Mouse (Mus musculus) naive thymus-derived CD4-positive, alpha-beta T cell, adult 2 months (primary cell): ENCODE measurements around the gene Ghrl.
"Not testable (repeated sequence)": the region's sequence is repeated elsewhere in the genome, so short reads cannot be mapped to it uniquely, and the experiment has no call there.

Experiments
- DNase-seq: peaks from one replicate; pipeline ENCODE4 v3.0.0-alpha.2; 2011; ENCODE audit warnings: low read depth

Ghrl gene

DNA sequence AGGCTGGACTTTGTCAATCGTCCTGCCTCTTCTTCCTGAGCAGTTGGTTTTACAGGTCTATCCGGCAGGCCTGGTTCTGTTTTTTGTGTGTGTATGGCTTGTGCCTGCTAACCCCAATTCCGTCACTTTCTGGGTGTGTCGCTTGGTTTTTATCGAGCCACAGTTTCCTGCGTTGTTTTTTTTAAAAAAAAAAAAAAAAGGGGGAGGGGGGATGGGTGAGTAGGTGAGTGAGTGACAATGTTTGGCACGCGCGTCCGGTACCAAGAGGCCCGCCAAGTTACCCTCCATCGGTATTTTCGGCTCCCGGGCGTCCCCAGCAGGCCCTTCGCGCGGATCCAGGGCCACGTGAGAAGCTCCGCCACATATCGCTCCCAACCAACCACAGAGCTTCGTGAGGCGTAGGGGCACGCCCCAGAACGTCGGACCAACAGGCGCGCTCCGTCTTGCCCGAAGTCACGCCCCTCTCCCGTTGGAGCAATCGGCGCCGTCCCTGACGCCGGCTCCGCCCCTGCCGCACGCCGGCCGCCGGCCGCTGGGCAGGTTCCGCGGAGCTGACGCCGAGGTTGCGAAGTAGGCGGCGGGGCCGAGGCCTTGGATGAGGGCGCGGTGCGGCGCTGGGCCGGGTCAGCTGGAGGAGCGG is 23.0 kb downstream of the Ghrl start, which contains the start of gene Tatdn2:
Gene Tatdn2 (plus strand): TSS at position 469 of the 640 bp plus-strand sequence.
- peak; percentile 98 for DNase-seq

DNA sequence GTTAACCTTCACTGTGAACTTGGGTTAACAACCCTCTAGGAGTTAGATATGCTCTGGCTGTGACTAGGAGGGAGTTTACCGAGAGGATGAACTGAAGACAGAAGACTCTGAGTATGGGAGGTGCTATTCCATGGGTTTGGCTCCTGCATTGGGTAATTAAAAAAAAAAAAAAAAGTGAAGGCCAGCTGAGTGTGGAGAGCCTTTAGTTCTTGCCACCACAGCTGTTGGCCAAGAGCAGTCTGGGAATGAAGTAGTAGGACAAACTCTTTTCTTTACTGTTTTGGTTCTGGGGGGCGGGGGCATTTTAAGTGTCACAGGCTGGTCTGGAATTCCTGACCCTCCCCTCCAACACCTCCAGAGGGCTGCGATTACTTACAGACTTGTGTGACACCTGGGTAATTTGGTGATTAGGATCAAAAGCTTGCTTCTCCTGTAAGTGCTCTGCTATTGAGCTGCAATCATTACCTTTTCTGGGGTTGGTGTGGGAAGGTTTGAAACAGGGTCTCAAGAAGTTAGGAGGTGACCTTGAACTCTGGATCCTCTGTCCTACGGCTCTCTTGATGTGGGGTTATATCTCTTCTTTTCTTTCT is 23.8 kb downstream of the Ghrl start:
- no peak for DNase-seq

DNA sequence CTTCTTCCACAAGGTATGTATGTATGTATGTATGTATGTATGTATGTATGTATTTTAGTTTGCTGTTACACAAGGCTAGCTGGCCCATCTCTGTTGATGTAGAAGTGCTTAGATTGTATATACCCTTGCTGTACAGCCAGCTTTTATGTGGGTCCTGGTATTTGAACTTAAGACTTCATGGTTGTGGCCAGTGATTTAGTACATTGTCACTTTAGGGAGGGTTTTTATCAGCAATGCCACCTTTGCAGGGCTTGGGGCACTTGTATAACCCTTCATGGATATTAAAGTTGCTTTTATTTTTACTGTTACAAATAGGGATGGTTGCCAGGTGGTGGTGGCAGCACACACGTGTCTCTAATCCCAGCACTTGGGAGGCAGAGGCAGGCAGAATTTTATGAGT is 24.5 kb downstream of the Ghrl start:
- peak; percentile 36 for DNase-seq

DNA sequence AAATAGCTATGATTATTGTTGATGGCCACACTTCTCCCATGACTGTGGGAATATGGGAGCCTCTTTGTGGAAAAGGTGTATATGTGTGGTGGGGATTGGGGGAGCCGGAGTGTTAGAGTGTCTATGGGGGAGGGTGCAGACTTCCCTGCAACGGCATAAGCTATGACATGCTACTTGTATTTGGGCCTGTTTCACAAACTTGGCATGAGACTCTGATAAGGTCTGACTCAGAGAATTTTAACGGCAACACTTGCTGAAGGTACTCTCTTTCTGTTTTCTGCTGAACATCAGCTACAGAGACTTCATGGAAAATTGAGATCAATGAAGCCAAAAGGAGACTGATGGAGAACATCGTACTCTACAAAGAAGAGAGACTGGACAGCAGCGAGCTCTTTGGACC is 26.3 kb downstream of the Ghrl start:
- DNase-seq, result no peak

DNA sequence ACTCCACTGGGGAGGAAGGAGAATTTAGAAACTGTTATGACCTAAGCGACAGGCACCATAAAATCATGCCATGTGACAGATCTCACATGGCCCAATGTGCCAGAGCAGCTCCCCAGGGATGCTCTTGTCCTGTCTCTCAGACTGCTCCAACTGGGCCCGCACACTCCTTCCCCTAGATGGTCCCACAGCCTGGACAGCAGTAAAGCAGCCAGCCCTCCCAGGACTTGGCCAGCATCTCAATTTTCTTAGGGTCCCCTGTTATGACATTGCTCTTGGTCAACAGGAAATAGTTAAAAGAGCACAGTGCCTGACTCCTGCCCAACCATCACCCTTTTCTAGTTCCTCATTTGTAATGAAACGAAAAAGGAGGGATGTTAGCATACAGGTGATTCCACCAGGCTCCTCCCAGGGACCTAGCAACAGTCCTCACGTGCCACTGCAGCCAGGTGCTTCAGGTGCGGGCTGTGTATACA is 27.0 kb downstream of the Ghrl start:
- DNase-seq, result no peak

DNA sequence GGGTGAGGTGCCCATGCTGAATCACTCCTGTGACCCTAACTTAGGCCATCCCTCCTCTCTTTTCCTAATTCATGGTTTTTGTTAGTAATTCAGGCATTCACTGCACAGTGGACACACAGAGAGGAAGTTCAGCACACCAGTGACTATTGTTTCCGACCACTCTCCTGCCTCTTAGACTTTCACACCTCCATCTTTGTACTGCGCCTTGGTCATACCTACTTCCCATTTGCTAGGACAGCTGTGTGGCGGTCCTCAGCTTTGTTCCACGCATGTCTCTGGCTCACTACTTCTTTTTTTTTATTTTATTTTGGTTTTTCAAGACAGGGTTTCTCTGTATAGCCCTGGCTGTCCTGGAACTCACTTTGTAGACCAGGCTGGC is 28.6 kb downstream of the Ghrl start:
- DNase-seq, result no peak

DNA sequence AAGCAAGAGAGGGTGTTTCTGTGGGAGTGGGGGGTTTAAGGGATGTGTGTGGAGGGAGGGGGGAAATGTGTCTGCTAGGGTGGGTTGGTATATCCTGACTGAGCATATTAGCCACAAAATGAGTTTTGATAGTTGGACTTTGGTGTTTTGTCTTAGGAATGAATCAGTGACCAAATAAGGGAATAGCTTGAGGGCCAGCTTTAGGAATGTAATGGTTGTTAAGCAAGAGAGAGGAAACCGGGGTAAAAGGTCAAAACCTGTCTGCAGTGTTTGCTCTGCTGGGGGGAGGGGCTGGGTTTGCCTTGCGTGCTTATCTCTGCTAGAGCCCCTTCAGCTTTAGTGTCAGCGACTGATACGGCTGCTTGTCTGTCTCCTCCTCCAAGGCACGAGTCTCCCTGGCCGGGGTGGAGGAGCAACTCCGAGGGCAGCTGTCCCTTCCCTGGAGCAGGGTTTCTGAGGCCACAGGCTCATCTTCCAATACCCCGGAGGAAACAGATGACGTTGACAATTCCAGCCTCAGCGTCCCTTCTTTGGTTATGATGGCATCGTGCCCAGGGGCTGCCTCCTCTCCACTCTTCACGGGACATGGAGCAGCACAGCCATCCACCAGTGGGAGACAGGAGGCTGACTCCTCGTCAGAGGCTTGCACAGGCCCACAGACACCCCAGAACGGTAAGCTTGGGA is 29.1 kb downstream of the Ghrl start:
- DNase-seq, result no peak

DNA sequence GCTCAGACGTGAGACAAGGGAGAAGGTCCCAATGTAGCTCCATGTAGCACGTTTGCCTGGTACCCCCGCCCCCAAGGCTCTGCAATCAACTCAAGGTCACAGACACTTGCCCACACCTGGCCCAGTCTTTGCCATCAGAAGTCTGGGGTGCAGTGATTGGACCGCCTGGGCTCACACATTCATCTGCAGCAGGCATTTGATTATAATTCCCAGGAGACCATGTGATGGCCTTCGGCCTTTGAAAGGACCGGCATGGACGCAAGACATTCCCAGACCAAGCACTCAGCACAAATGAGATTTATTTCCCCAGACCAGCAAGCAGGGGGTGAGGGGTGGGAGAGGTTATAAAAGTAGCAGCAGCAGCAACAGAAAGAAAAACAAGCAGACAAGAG is 29.7 kb downstream of the Ghrl start:
- no peak for DNase-seq

DNA sequence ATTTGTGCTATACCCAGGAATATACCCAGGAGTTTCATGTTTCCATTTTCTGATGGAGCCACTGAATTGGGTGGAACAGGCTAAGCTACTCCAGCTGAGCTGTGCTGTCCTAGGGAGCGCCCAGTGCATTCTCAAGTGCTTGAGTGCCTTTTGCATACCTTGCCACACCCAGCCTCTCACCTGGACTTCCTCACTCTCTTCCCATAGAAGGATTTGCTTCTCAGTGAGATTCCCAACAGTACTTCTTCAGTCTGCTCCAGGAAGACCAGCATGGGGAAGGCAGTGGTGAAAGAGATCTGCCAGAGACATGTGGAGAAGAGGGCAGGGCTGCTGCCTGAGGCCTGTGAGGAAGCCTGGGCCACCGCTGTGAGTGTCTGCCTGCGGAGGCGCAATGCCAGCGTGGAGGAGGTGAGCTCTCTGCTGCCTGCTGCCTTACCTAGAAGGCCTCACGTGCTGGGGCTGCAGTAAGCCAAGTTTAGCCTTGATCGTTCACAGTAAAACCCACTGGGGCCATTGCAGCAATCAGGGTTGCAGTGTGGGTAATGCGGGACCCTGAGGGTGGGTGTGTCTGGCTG is 33.0 kb downstream of the Ghrl start:
- no peak for DNase-seq

DNA sequence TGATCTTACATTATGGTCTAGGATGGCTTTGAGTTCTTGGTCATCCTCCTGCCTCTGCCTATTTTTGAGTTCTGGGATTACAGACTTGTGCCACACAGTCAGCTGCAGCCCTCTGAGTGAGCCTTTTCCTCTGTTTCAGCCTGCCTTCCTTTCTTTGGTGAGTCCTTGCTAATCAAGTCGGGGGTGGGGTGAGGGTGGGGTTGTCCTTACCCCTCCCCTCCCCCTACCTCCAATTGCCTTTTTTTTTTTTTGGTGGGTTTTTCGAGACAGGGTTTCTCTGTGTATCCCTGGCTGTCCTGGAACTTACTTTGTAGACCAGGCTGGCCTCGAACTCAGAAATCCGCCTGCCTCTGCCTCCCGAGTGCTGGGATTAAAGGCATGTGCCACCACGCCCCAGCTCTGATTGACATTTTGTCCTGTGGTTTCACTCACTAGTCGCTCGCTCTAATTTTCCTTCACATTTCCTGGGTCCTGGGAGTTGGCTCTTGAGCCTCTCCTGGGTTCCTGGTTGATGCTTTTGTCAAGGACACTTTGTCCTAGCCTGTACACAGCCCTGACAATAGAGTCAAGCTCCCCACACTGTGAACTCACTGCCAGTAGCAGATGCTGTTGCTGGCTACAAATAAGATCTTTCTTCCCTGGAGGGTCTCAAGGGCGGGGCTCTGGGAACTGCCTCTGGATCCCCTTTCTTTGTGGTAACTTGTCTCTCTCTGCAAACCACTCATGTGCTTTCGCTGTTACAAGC is 36.4 kb downstream of the Ghrl start:
- DNase-seq, result no peak

DNA sequence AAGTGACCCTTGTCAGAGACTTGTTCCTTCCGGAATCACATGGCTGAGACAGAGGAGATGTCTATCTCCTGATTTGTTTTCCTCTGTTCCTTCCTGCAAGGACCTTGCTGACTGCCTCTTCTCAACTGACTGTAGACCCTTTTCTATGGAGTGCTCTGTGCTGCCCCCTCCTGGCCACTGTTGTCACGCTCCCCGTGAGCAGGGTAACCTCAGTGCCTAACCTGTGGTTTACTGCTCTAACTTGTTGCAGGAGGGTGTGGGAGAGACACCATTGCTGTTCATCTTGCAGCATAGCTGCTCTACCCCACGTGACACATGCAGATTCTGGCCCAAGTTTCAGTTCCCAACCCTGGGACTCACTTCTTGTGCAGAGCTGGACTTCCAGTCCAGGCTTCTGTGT is 38.4 kb downstream of the Ghrl start:
- DNase-seq, result peak; percentile 92

DNA sequence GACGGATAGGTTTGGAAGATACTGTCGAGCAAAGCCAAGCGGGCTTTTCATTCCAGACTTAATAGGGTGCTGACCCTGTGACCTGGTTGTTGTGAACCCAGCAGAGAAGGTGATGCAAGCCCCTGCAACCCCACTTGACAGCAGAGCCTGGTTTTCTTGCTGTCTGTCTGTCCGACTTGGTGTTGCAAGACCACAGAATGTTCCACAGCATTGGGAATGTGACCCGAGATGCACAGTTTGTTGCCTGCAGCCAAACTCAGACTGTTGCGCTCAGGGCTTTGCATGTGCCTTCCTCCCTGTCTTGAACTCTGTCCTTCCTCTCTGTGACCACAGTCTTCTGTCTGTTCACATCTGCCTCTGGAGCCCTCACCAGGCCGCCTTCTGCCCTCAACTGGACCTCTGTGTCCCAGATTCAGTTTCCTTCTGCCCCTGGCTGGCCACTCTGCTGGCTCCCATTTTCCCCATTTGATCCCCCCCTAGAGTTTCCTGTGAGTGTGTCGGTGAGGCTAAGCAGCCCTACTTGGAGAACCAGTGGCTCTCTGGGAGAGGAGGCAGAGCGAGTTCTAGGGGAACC is 39.6 kb downstream of the Ghrl start:
- no peak for DNase-seq

DNA sequence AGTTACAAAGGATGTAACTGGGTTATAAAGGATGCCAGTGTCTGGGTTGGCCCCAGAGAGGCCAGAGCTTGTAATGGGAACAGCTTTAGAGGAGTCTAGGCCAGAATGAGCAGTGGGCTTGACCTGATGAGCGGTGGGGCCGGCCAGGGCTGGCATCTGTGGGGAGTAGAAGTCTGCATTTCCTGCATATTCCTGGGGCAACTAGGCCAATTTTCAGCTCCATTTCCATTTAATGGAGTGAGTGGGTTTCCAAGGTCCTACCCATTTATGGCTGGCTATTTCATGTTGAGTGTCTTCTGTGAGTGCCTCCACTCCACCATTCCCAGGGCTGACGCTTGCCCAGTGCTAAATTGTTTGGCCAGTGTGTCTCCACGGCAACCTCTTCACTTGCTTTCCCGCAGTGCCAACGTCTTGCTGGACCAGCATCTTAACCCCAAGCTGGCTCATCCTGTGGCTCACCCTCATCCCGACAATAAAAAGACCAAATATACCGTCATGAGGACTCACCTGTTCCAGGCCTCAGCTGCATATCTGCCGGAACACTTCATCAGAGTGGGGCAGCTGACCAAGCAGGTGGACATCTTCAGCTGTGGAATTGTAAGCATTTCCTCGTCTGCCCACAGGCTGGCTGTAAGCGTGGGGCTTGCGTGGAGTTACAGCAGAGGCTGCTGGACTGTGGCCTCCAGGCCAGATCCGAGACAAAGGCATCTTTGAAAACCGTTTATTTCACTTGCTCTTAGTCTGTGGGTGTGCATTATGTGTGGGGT is 41.3 kb downstream of the Ghrl start:
- no peak for DNase-seq

DNA sequence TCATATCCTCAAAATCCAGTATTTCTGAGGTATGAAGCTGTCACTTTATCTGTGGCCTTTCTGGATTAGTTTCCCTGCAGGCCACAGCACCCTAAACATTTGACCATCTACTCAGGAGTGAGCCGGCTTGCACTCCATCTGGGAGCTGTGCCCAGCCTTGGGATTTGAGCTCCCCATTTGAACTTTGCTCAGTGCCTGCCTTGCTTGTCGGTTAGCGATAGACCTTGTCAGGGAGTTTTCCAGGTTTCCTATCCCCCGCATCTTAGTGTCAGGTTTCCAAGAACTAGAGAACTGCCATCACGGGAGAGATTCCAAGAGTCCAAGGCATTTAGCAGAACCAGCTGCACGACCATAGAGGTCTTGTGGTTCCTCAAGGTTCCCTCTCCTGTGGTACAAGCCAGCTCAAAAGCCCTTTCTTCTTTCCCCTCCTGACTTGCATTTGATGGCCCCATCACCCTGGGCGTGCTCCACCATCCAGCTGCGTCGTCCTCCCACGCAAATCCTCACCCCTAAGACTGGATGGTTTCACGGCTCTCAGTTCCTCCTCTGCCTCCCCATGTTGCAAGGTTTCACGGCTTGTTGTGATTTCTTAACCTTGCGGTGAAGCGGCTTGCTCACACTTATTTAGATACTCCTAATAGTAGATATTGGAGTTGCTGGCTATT is 42.5 kb downstream of the Ghrl start:
- DNase-seq, result no peak

DNA sequence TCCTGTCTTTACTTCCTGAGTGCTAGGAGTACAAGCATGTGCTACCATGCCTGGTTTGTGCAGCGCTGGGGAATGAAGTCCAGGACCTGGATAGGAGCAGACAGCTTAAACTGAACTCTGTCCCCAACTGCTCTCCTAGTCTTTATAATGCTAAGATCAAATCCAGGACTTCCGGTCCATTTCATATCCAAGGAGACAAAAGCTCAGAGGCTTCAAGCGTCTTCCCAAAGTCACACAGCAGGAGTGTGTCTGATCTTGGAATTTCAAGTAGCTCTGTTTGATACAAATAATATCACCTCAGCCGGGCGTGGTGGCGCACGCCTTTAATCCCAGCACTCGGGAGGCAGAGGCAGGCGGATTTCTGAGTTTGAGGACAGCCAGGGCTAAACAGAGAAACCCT is 43.7 kb downstream of the Ghrl start:
- DNase-seq, result no peak

DNA sequence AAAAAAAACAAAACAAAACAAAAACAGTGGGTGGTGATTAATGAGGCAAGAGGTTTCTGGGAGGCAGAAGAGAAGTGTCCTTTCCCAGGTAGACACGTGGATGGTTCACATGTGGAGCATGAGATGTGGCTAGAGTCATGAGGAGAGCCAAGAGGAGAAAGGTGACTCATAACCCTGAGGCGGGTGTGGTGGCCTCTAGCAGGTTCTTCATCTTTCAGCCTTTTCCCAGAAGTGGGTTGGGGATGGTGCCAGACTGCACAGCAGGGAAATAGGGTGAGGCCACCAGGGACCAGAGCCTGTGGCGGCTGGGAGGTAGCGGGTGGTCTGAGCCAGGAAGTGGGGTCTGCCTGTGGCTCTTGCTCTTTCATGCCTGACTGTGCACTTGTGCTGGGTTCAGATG is 44.4 kb downstream of the Ghrl start:
- no peak for DNase-seq

DNA sequence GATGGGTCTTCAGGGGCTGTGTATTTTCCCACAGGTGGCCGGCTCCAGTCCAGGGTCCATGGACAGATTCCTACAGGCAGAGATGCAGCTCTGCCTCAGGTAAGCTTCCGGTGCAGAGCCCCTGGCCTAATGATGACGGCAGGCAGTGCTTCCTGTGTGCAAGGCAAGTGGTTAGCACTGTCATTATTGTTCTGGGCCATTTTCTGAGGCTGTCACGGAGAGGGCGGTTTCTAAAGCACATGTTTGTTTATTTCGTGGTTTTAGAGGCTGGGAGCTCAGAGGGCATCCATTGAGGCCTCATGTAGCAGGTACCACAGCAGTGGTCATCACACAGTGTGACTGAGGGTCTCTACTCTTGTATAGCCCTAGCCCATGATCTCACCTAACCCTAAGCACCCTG is 46.7 kb downstream of the Ghrl start:
- DNase-seq, result no peak

DNA sequence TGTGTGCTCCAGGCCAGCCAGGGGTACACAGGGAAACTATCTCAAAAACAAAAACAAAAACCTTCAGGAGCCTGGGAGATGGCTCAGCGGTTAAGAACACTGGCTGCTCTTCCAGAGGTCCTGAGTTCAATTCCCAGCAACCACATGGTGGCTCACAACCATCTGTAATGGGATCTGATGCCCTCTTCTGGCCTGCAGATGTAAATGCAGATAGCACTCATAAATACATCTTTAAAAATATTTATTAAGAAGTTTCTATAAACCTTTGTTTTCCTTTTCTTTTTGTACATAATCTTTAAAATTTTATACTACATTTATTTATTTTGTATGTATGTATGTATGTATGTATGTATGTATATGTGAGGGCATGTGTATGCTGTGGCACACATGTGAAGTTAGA is 47.7 kb downstream of the Ghrl start:
- DNase-seq, result not testable (repeated sequence)

DNA sequence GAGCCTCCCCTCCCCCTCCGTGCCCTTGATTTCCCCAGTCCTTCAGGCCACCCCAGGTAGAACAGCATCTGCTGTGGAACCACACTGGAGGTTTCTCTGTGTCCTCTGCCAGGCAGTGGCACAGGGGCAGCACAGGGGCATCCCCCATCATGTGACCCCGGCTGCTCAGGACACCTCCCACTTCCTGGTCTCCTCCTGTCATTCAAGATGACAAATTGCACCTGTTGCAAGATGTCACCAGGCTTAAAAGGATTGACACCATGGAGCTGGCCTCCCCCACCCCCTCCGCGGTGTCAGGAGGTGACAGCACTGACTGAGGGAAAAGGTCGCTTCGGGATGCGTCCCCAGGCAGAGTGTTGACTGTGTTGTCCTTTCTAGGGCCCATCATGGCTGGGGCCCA is 49.9 kb downstream of the Ghrl start:
- peak; percentile 78 for DNase-seq

DNA sequence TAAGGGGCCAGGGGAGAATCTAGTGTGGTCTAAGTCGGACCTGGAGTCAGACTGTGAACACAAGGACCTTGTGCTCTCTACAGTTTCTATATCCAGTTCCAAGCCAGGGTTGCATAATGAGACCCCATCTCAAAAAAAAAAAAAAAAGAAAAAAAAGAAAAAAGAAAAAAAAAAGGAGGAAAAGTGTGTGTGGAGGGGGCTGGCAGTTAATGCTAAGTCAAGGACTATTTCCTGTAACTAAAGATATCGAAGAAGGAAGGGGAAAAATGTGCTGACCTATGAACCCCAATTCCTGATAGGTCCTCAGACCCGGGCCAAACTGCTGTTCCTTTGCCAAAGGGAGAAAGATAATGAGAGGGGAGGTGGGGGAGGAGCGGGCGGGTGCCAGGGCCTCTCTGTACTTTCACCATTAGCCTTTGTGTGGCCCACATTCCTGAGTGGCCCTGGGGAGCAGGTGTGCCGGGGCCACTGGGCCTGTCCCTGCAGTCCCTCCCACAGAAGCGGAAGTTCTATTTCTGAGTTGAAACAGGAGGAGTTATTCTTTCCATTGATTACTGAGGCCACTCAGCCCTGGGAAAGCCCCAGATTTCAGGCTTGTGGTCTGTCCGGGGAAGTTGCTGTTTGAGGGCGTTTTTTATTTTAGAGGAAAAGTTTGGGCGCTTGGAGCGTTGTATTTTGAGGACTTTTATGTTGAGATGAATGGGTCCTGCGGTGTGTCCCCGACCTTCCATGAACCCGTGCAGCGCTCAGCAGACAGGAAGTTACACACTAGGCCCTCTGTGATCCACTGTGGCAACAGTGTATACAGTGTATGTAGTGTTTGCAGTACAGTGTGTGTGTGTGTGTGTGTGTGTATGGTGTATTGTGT is 51.2 kb downstream of the Ghrl start:
- peak; percentile 84 for DNase-seq
